Mouse (Mus musculus): ENCODE data around the gene Adamts2.

Gene Adamts2

GRCm38 (mm10) chr11:50671820-50672310 lies 70.0 kb downstream of the Adamts2 start:
- in situ Hi-C loops (cut with MboI): no loop called here

- in situ Hi-C loops (cut with MboI): no loop called here
Observed at GRCm38 (mm10) chr11:50672866-50673265, 71.0 kb downstream of the Adamts2 start.

- in situ Hi-C loops (cut with MboI): no loop called here
Observed at GRCm38 (mm10) chr11:50673525-50674250, 71.8 kb downstream of the Adamts2 start.

- in situ Hi-C loops (cut with MboI): no loop called here
Observed at GRCm38 (mm10) chr11:50674390-50674789, 72.5 kb downstream of the Adamts2 start.

- in situ Hi-C loops (cut with MboI): no loop called here
Observed at GRCm38 (mm10) chr11:50678650-50679049, 76.8 kb downstream of the Adamts2 start.

- in situ Hi-C loops (cut with MboI): no loop called here
Observed at GRCm38 (mm10) chr11:50681940-50682339, 80.1 kb downstream of the Adamts2 start.

GRCm38 (mm10) chr11:50683821-50684220 lies 81.9 kb downstream of the Adamts2 start:
- in situ Hi-C loops (cut with MboI): no loop called here

GRCm38 (mm10) chr11:50688584-50688983 lies 86.7 kb downstream of the Adamts2 start:
- in situ Hi-C loops (cut with MboI): no loop called here

- in situ Hi-C loops (cut with MboI): no loop called here
Observed at GRCm38 (mm10) chr11:50689672-50690071, 87.8 kb downstream of the Adamts2 start.

GRCm38 (mm10) chr11:50699971-50700370 lies 98.1 kb downstream of the Adamts2 start:
- in situ Hi-C loops (cut with MboI): no loop called here

GRCm38 (mm10) chr11:50700496-50700895 lies 98.6 kb downstream of the Adamts2 start:
- in situ Hi-C loops (cut with MboI): no loop called here

- in situ Hi-C loops (cut with MboI): no loop called here
Observed at GRCm38 (mm10) chr11:50703397-50703796, 101.5 kb downstream of the Adamts2 start.

- in situ Hi-C loops (cut with MboI): no loop called here
Observed at GRCm38 (mm10) chr11:50704511-50704910, 102.6 kb downstream of the Adamts2 start.

- in situ Hi-C loops (cut with MboI): no loop called here
Observed at GRCm38 (mm10) chr11:50707259-50707658, 105.4 kb downstream of the Adamts2 start.

GRCm38 (mm10) chr11:50713610-50714202 lies 111.8 kb downstream of the Adamts2 start:
- in situ Hi-C loops (cut with MboI): no loop called here

GRCm38 (mm10) chr11:50715091-50715490 lies 113.2 kb downstream of the Adamts2 start:
- in situ Hi-C loops (cut with MboI): no loop called here

- in situ Hi-C loops (cut with MboI): no loop called here
Observed at GRCm38 (mm10) chr11:50717381-50717897, 115.6 kb downstream of the Adamts2 start.

GRCm38 (mm10) chr11:50718862-50719261 lies 117.0 kb downstream of the Adamts2 start:
- in situ Hi-C loops (cut with MboI): no loop called here

GRCm38 (mm10) chr11:50720421-50720820 lies 118.5 kb downstream of the Adamts2 start:
- in situ Hi-C loops (cut with MboI): no loop called here

- in situ Hi-C loops (cut with MboI): no loop called here
Observed at GRCm38 (mm10) chr11:50720856-50721550, 119.1 kb downstream of the Adamts2 start.

- in situ Hi-C loops (cut with MboI): no loop called here
Observed at GRCm38 (mm10) chr11:50725595-50725994, 123.7 kb downstream of the Adamts2 start.

- in situ Hi-C loops (cut with MboI): no loop called here
Observed at GRCm38 (mm10) chr11:50726035-50726434, 124.2 kb downstream of the Adamts2 start.

GRCm38 (mm10) chr11:50733146-50733545 lies 131.3 kb downstream of the Adamts2 start:
- in situ Hi-C loops (cut with MboI): no loop called here
